Mouse (Mus musculus) heart, adult 2 months (tissue): Measurements from ENCODE around the gene Pdlim4.

Experiments used
- CTCF ChIP-seq: fragments of 200-600 bp; IDR thresholded peaks from 2 replicates; pipeline ENCODE4 v1.8.1; 2022; ENCODE audit warnings: antibody characterized with exemption, mild to moderate bottlenecking, moderate library complexity
- POLR2A ChIP-seq: fragments of 200-500 bp; IDR thresholded peaks from 2 replicates; pipeline ENCODE4 v1.6.1; 2011; ENCODE audit warnings: mild to moderate bottlenecking, low read depth, low read length, control low read depth; ENCODE audit not compliant: insufficient read depth

DNA sequence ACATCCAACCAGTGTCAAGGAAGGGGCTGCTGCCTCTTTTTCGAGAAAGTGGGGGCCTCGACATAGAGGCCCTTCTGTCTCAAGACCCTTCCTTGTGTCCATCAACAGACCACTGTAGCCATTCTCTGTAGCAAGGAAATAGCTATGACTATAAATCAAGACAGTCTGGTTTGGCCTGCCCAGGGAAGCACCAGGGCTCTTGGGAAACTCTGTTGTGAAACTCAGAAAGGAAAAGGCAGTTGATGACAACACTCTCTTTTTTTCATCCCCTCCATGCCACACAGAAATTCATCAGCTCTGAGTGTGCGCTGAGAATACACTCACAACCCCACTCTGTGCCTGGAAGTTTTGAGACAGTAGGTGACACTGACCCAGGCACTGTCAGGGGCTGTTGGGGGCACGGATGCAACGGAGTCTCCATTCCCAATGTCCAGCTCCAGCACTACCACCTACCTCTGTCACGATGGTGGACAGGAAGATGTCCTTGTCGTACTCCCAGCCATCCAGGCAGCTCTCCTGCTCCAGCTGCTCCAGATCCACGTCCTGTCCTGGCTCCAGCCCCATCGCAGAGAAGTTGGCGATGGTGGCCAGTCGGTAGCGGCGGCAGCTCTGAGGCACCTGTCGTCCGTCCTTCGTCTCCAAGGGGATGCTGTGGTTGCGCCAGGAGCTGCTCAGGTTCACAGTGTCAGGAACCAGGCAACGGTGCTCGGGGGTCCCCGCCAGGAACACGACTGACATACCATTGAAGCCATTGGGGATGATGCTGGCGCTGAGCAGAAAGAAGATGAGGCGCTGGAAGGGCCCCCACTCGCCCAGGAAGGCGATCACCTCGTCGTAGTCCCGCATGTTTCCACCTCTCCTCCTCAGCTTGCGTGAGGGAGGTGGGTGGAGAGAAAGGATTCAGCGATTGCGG, 41.4 kb downstream of the Pdlim4 start:
- TF ChIP-seq CTCF (no peak), POLR2A (no peak)
